Mouse (Mus musculus): ENCODE results near the gene Mroh2a. TPM values are rescaled to one million over a fixed set of nuclear protein-coding genes. Genes with fewer than 3 reads are reported as not detected.

The Mroh2a gene
- polyA plus RNA-seq, 2 experiments, result under 0.01 to 0.38 TPM

DNA sequence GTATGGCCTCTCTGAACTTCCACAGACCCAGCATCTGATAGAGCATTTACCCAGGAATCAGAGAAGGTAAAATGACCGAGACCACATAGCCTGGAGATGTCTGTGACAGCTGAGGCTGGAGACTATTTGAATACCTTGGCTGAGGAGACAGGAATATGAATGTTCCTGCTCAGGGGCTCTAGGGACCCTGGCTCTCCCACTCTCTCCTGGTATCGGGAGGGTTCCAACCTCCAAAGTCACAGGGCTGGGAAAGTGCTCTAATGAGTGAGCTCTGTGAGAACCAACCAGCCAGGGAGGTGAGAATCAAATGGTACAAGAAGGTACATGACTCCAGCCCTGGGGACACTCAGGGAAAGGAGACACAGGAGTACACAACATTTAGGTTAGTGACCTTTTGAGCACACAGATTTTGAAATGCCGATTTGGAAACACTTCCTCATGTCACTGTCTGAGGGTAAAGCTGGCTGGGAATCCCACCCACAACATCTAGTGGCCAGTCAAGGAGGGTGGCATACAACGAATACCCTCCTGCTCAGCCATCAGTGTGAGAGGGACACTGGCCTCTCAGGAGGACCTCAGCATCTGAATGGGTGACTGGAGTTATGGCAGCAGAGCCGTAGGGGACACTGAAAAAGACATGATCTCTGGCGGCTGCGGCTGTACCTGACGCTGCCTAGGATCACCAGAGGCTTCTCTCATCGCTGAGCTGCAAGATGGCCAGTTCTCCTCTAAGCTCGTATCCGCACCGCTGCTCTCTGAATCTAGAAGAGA is 42.9 kb downstream of the Mroh2a start:
- Histone ChIP-seq H3K27ac (no peak overlapping the region), H3K4me1 (replicated peaks; ENCODE audit: control insufficient read depth in 2 of 2, insufficient read depth in 2 of 2, low read length in 1 of 2) (no peaks in the 10 kb centered on the region), H3K4me2 (ENCODE audit: low read depth) (no peak overlapping the region), H3K36me3 (replicated peaks; ENCODE audit: control insufficient read depth, insufficient read depth, low read depth) (peaks cover 90% of the 10 kb centered on the region), H3K4me3 (ENCODE audit: insufficient read depth in 1 of 2, low read depth in 2 of 2, low read length in 2 of 2) (no peak overlapping the region), H3K9ac (replicated peaks) (no peak overlapping the region), H3K9me3 (ENCODE audit: control insufficient read depth, low read length) (no peaks in the 10 kb centered on the region), H3K27me3 (ENCODE audit: control insufficient read depth, insufficient read depth, low read length) (no peaks in the 10 kb centered on the region)
- ATAC-seq (ENCODE audit: insufficient read depth), result no peak
- WGBS (ENCODE audit: insufficient replicate concordance), result 79% methylated on average over 12 of the region's 12 CpGs
- TF ChIP-seq EP300 (IDR thresholded peaks at IDR 0.05; ENCODE audit: low read depth) (no peak), CTCF (IDR thresholded peaks at IDR 0.05; ENCODE audit: low read depth) (no peak)
- no peak for DNase-seq (ENCODE audit: low read depth in 3 of 3, low spot score in 3 of 3)

GRCm38 (mm10) chr1:88272851-88273250 is 46.1 kb downstream of the Mroh2a start:
- Histone ChIP-seq H3K4me1 (replicated peaks; ENCODE audit: control insufficient read depth in 2 of 2, insufficient read depth in 2 of 2, low read length in 1 of 2) (peaks cover 13 to 19% of the 10 kb centered on the region in 2 experiments), H3K27ac (no peak overlapping the region), H3K4me3 (ENCODE audit: insufficient read depth in 1 of 2, low read depth in 2 of 2, low read length in 2 of 2) (no peak overlapping the region), H3K27me3 (ENCODE audit: control insufficient read depth, insufficient read depth, low read length) (no peaks in the 10 kb centered on the region), H3K9me3 (ENCODE audit: control insufficient read depth, low read length) (no peaks in the 10 kb centered on the region), H3K36me3 (replicated peaks; ENCODE audit: control insufficient read depth, insufficient read depth, low read depth) (peaks cover 70% of the 10 kb centered on the region), H3K4me2 (ENCODE audit: low read depth) (no peak overlapping the region), H3K9ac (replicated peaks) (no peak overlapping the region)
- DNase-seq (ENCODE audit: low read depth in 3 of 3, low spot score in 3 of 3), result no peak
- ATAC-seq (ENCODE audit: insufficient read depth), result no peak
- WGBS (ENCODE audit: insufficient replicate concordance), result 53% methylated on average over 4 of the region's 4 CpGs
- TF ChIP-seq EP300 (IDR thresholded peaks at IDR 0.05; ENCODE audit: low read depth) (no peak), CTCF (IDR thresholded peaks at IDR 0.05; ENCODE audit: low read depth) (no peak)

DNA sequence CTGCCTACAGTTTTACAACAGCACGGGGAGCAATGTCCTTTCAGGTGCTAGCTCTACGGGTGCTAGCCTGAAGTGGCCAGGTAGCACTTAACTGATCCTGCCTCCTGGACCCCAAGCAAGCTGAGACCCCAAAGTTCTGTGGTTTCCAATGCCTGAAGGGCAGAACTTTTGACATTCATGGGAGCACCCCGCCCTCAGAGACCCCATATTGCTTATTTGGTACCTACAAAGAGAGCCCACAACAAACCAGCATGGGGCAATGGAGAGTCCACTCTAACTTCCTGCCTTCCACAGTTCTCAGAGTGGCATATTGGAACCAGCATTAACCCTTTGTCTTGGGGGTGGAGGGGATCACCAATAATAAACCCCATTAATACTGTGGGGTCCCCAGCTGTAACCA is 46.5 kb downstream of the Mroh2a start:
- no peak for DNase-seq (ENCODE audit: low read depth in 3 of 3, low spot score in 3 of 3)
- H3K4me3 ChIP-seq (ENCODE audit: insufficient read depth in 1 of 2, low read depth in 2 of 2, low read length in 2 of 2), result no peak overlapping the region
- no peak for ATAC-seq (ENCODE audit: insufficient read depth)
- no peaks in the 10 kb centered on the region for H3K27me3 ChIP-seq (ENCODE audit: control insufficient read depth, insufficient read depth, low read length)
- WGBS (ENCODE audit: insufficient replicate concordance), result 82% methylated on average over 3 of the region's 3 CpGs
- H3K9ac ChIP-seq (replicated peaks), result no peak overlapping the region
- no peaks in the 10 kb centered on the region for H3K9me3 ChIP-seq (ENCODE audit: control insufficient read depth, low read length)
- H3K27ac ChIP-seq, result no peak overlapping the region
- no peak overlapping the region for H3K4me2 ChIP-seq (ENCODE audit: low read depth)
- no peak for TF ChIP-seq EP300 (IDR thresholded peaks at IDR 0.05; ENCODE audit: low read depth)
- TF ChIP-seq CTCF (IDR thresholded peaks at IDR 0.05; ENCODE audit: low read depth), result no peak
- peaks cover 66% of the 10 kb centered on the region for H3K36me3 ChIP-seq (replicated peaks; ENCODE audit: control insufficient read depth, insufficient read depth, low read depth)
- H3K4me1 ChIP-seq (replicated peaks; ENCODE audit: control insufficient read depth in 2 of 2, insufficient read depth in 2 of 2, low read length in 1 of 2), result peaks cover 13 to 21% of the 10 kb centered on the region in 2 experiments

GRCm38 (mm10) chr1:88273832-88274231 is 47.0 kb downstream of the Mroh2a start:
- Histone ChIP-seq H3K27me3 (ENCODE audit: control insufficient read depth, insufficient read depth, low read length) (no peaks in the 10 kb centered on the region), H3K4me2 (ENCODE audit: low read depth) (no peak overlapping the region), H3K36me3 (replicated peaks; ENCODE audit: control insufficient read depth, insufficient read depth, low read depth) (peaks cover 60% of the 10 kb centered on the region), H3K4me3 (ENCODE audit: insufficient read depth in 1 of 2, low read depth in 2 of 2, low read length in 2 of 2) (no peak overlapping the region), H3K4me1 (replicated peaks; ENCODE audit: control insufficient read depth in 2 of 2, insufficient read depth in 2 of 2, low read length in 1 of 2) (peaks cover 13 to 21% of the 10 kb centered on the region in 2 experiments), H3K9me3 (ENCODE audit: control insufficient read depth, low read length) (no peaks in the 10 kb centered on the region), H3K9ac (replicated peaks) (no peak overlapping the region), H3K27ac (no peak overlapping the region)
- ATAC-seq (ENCODE audit: insufficient read depth) (no peak), DNase-seq (ENCODE audit: low read depth in 3 of 3, low spot score in 3 of 3) (no peak)
- TF ChIP-seq EP300 (IDR thresholded peaks at IDR 0.05; ENCODE audit: low read depth) (no peak), CTCF (IDR thresholded peaks at IDR 0.05; ENCODE audit: low read depth) (no peak)
- WGBS (ENCODE audit: insufficient replicate concordance), result 67% methylated on average over 4 of the region's 4 CpGs

- Histone ChIP-seq H3K4me2 (ENCODE audit: low read depth) (no peak overlapping the region), H3K27me3 (ENCODE audit: control insufficient read depth, insufficient read depth, low read length) (no peaks in the 10 kb centered on the region), H3K27ac (no peak overlapping the region), H3K9me3 (ENCODE audit: control insufficient read depth, low read length) (no peaks in the 10 kb centered on the region), H3K36me3 (replicated peaks; ENCODE audit: control insufficient read depth, insufficient read depth, low read depth) (peaks cover 54% of the 10 kb centered on the region), H3K4me3 (ENCODE audit: insufficient read depth in 1 of 2, low read depth in 2 of 2, low read length in 2 of 2) (no peak overlapping the region), H3K4me1 (replicated peaks; ENCODE audit: control insufficient read depth in 2 of 2, insufficient read depth in 2 of 2, low read length in 1 of 2) (peaks cover 16 to 21% of the 10 kb centered on the region in 2 experiments), H3K9ac (replicated peaks) (no peak overlapping the region)
- DNase-seq (ENCODE audit: low read depth in 3 of 3, low spot score in 3 of 3), result no peak
- TF ChIP-seq EP300 (IDR thresholded peaks at IDR 0.05; ENCODE audit: low read depth) (no peak), CTCF (IDR thresholded peaks at IDR 0.05; ENCODE audit: low read depth) (no peak)
- ATAC-seq (ENCODE audit: insufficient read depth), result no peak
- WGBS (ENCODE audit: insufficient replicate concordance), result 72% methylated on average over 11 of the region's 11 CpGs
Observed at GRCm38 (mm10) chr1:88274371-88275077, 47.7 kb downstream of the Mroh2a start.
